Mouse (Mus musculus) bone marrow, adult 2 months (tissue): Measurements from ENCODE around the gene Map3k5. TPM values are rescaled to one million over a fixed set of nuclear protein-coding genes. Genes with fewer than 3 reads are reported as not detected.

Experiments
- H3K27ac ChIP-seq: fragments of 200-500 bp; 2 replicates; pipeline ENCODE4 v1.5.1; 2012; ENCODE audit warnings: low read depth, mild to moderate bottlenecking, control low read depth, inconsistent platforms, low read length; ENCODE audit not compliant: control insufficient read depth, poor library complexity, insufficient read depth
- H3K4me1 ChIP-seq: fragments of 200-500 bp; 2 replicates; pipeline ENCODE4 v1.6.1; 2011; ENCODE audit warnings: low read length; ENCODE audit not compliant: control insufficient read depth, insufficient read depth
- H3K4me3 ChIP-seq: fragments of 200-500 bp; replicated peaks from 2 replicates; pipeline ENCODE3; 2011; ENCODE audit warnings: mild to moderate bottlenecking, low read depth, low read length, control low read depth; ENCODE audit not compliant: control insufficient read depth
- CTCF ChIP-seq: fragments of 200-500 bp; IDR thresholded peaks from 2 replicates; pipeline ENCODE4 v1.5.1; 2011; ENCODE audit warnings: low read length, control low read depth; ENCODE audit not compliant: control insufficient read depth, insufficient read depth
- POLR2A ChIP-seq: fragments of 200-500 bp; IDR thresholded peaks from 2 replicates; pipeline ENCODE4 v1.6.1; 2011; ENCODE audit warnings: low read depth, mild to moderate bottlenecking, control low read depth, low read length, borderline replicate concordance; ENCODE audit not compliant: control insufficient read depth
- WGBS: fragments of 180-500 bp; shearing (Covaris S2); methylation state at CpG from one replicate; pipeline ENCODE4 v1.1.7; 2018; 5-methylcytosine and 5-hydroxymethylcytosine counted together
- polyA plus RNA-seq: library from polyadenylated mRNA; stranded (reverse); fragments of >200 nt; gene quantifications from 2 replicates; pipeline ENCODE4 v1.2.4, GENCODE M21; 2011; ENCODE audit warnings: low replicate concordance; ENCODE audit not compliant: missing spikeins, insufficient read depth, insufficient read length

Map3k5 gene
- polyA plus RNA-seq, 1 experiment = 27.0 TPM

- WGBS = 27% methylated on average over 12 of the region's 12 CpGs
- H3K4me1 ChIP-seq = no peaks in the 10 kb centered on the region
- no peak overlapping the region for H3K27ac ChIP-seq
- no peak overlapping the region for H3K4me3 ChIP-seq
- TF ChIP-seq POLR2A (no peak), CTCF (no peak)
These were observed 198.8 kb downstream of the Map3k5 start for GRCm38 (mm10) chr10:20132933-20133652.

GRCm38 (mm10) chr10:20135350-20136058, 201.2 kb downstream of the Map3k5 start:
- TF ChIP-seq CTCF (no peak), POLR2A (no peak)
- H3K27ac ChIP-seq = no peak overlapping the region
- 15% methylated on average over 15 of the region's 15 CpGs for WGBS
- H3K4me3 ChIP-seq = no peak overlapping the region
- no peaks in the 10 kb centered on the region; the same call in 1 of the 2 replicates for H3K4me1 ChIP-seq

- Histone ChIP-seq H3K4me1 (no peaks in the 10 kb centered on the region; the same call in 1 of the 2 replicates), H3K4me3 (no peak overlapping the region), H3K27ac (no peak overlapping the region)
- TF ChIP-seq POLR2A (no peak), CTCF (no peak)
- WGBS = 81% methylated on average over 1 of the region's 1 CpGs
These were observed 202.2 kb downstream of the Map3k5 start for GRCm38 (mm10) chr10:20136505-20136904.

- no peak overlapping the region for H3K4me3 ChIP-seq
- TF ChIP-seq POLR2A (no peak), CTCF (no peak)
- H3K4me1 ChIP-seq = no peaks in the 10 kb centered on the region; the same call in 1 of the 2 replicates
- no peak overlapping the region for H3K27ac ChIP-seq
- 85% methylated on average over 17 of the region's 17 CpGs for WGBS
These were observed 207.1 kb downstream of the Map3k5 start for GRCm38 (mm10) chr10:20141376-20141775.

GRCm38 (mm10) chr10:20148130-20148772, 214.0 kb downstream of the Map3k5 start, which contains the start of gene Map7:
TSS of gene Map7 (plus strand) at chr10:20148471.
- H3K27ac ChIP-seq = peak within 1 kb of the TSS; percentile 19; the same call in 1 of the 2 replicates
- H3K4me1 ChIP-seq = peaks cover 2% of the 10 kb centered on the region; the same call in 1 of the 2 replicates
- no peak for TF ChIP-seq CTCF
- no peak for TF ChIP-seq POLR2A
- WGBS = 5% methylated on average over 51 of the region's 51 CpGs
- H3K4me3 ChIP-seq = peak within 1 kb of the TSS; percentile 56

- H3K27ac ChIP-seq = no peak overlapping the region; the same call in 1 of the 2 replicates
- H3K4me3 ChIP-seq = peak overlapping the region; percentile 38
- WGBS = 1% methylated on average over 57 of the region's 58 CpGs
- no peak; the same call in 1 of the 2 replicates for TF ChIP-seq POLR2A
- peak; percentile 46; the same call in 1 of the 2 replicates for TF ChIP-seq CTCF
- peaks cover 2% of the 10 kb centered on the region; the same call in 1 of the 2 replicates for H3K4me1 ChIP-seq
These were observed 214.5 kb downstream of the Map3k5 start for GRCm38 (mm10) chr10:20148773-20149120.

GRCm38 (mm10) chr10:20149121-20149834, 215.0 kb downstream of the Map3k5 start:
- TF ChIP-seq CTCF (no peak), POLR2A (no peak)
- no peak overlapping the region; the same call in 1 of the 2 replicates for H3K27ac ChIP-seq

More at GRCm38 (mm10) chr10:20149121-20149834, 215.0 kb downstream of the Map3k5 start:
- peaks cover 2% of the 10 kb centered on the region; the same call in 1 of the 2 replicates for H3K4me1 ChIP-seq
- under 1% methylated on average over 63 of the region's 74 CpGs for WGBS
- peak overlapping the region; percentile 56 for H3K4me3 ChIP-seq
